Mouse (Mus musculus): ENCODE measurements around the gene Snx7.

Gene Snx7

GRCm38 (mm10) chr3:117814218-117814617 is 54.5 kb downstream of the Snx7 start:
- DNase-seq = no peak

- no peak for DNase-seq
These were observed 56.6 kb downstream of the Snx7 start for GRCm38 (mm10) chr3:117812135-117812534.

- DNase-seq = no peak
These were observed 63.0 kb downstream of the Snx7 start for GRCm38 (mm10) chr3:117805782-117806181.

- no peak for DNase-seq
These were observed 74.2 kb downstream of the Snx7 start for GRCm38 (mm10) chr3:117794501-117794900.

GRCm38 (mm10) chr3:117791951-117792350 is 76.8 kb downstream of the Snx7 start:
- DNase-seq = no peak

GRCm38 (mm10) chr3:117791273-117791672 is 77.5 kb downstream of the Snx7 start:
- DNase-seq = no peak

GRCm38 (mm10) chr3:117788800-117789693 is 79.7 kb downstream of the Snx7 start:
- no peak for DNase-seq

- DNase-seq = no peak
These were observed 81.5 kb downstream of the Snx7 start for GRCm38 (mm10) chr3:117787247-117787646.

- DNase-seq = no peak
These were observed 116.5 kb downstream of the Snx7 start for GRCm38 (mm10) chr3:117752151-117752757.

GRCm38 (mm10) chr3:117751665-117752064 is 117.1 kb downstream of the Snx7 start:
- no peak for DNase-seq

- no peak for DNase-seq
These were observed 119.5 kb downstream of the Snx7 start for GRCm38 (mm10) chr3:117749256-117749655.

GRCm38 (mm10) chr3:117739760-117740159 is 129.0 kb downstream of the Snx7 start:
- DNase-seq = no peak

GRCm38 (mm10) chr3:117732661-117733060 is 136.1 kb downstream of the Snx7 start:
- no peak for DNase-seq
